Mouse (Mus musculus) cerebral cortex, adult 2 months (tissue): Measurements from ENCODE around the gene Prrt4.

Source experiments
- WGBS: fragments of 180-500 bp; shearing (Covaris S2); methylation state at CpG from one replicate; pipeline ENCODE4 v1.1.7; 2018; 5-methylcytosine and 5-hydroxymethylcytosine counted together

Prrt4 gene

GRCm38 (mm10) chr6:29198309-29199222, 19.2 kb upstream of the Prrt4 start:
- WGBS = 10% methylated on average over 25 of the region's 25 CpGs

- WGBS = 88% methylated on average over 5 of the region's 5 CpGs
Observed at GRCm38 (mm10) chr6:29195846-29196698, 16.7 kb upstream of the Prrt4 start.

- 93% methylated on average over 5 of the region's 5 CpGs for WGBS
Observed at GRCm38 (mm10) chr6:29195146-29195545, 15.8 kb upstream of the Prrt4 start.

GRCm38 (mm10) chr6:29193961-29194750, 14.8 kb upstream of the Prrt4 start:
- 77% methylated on average over 15 of the region's 15 CpGs for WGBS

- 69% methylated on average over 1 of the region's 1 CpGs for WGBS
Observed at GRCm38 (mm10) chr6:29187936-29188335, 8.6 kb upstream of the Prrt4 start.

- 30% methylated on average over 8 of the region's 8 CpGs for WGBS
Observed at GRCm38 (mm10) chr6:29179843-29180242, 459 bp upstream of the Prrt4 start.

- WGBS = 47% methylated on average over 17 of the region's 17 CpGs
Observed at GRCm38 (mm10) chr6:29177901-29178879, 1.2 kb downstream of the Prrt4 start.

GRCm38 (mm10) chr6:29175113-29175512, 4.3 kb downstream of the Prrt4 start:
- 95% methylated on average over 3 of the region's 3 CpGs for WGBS

- WGBS = 63% methylated on average over 7 of the region's 7 CpGs
Observed at GRCm38 (mm10) chr6:29174368-29174767, 5.0 kb downstream of the Prrt4 start.

GRCm38 (mm10) chr6:29170952-29171388, 8.4 kb downstream of the Prrt4 start:
- WGBS = 4% methylated on average over 40 of the region's 40 CpGs

GRCm38 (mm10) chr6:29170063-29170921, 9.1 kb downstream of the Prrt4 start:
- 15% methylated on average over 63 of the region's 63 CpGs for WGBS

- WGBS = 47% methylated on average over 12 of the region's 12 CpGs
Observed at GRCm38 (mm10) chr6:29169675-29170062, 9.7 kb downstream of the Prrt4 start.

- WGBS = 72% methylated on average over 2 of the region's 2 CpGs
Observed at GRCm38 (mm10) chr6:29168871-29169270, 10.5 kb downstream of the Prrt4 start.

GRCm38 (mm10) chr6:29166196-29166595, 13.2 kb downstream of the Prrt4 start:
- 0% methylated on average over 1 of the region's 1 CpGs for WGBS

- 5% methylated on average over 42 of the region's 42 CpGs for WGBS
Observed at GRCm38 (mm10) chr6:29164314-29165244, 14.8 kb downstream of the Prrt4 start, which contains the start of gene Rbm28. Gene Rbm28, minus strand, starts transcription at chr6:29165006.

GRCm38 (mm10) chr6:29161291-29161690, 18.1 kb downstream of the Prrt4 start:
- WGBS = 97% methylated on average over 5 of the region's 5 CpGs

GRCm38 (mm10) chr6:29160786-29161185, 18.6 kb downstream of the Prrt4 start:
- 87% methylated on average over 2 of the region's 2 CpGs for WGBS

- 92% methylated on average over 5 of the region's 5 CpGs for WGBS
Observed at GRCm38 (mm10) chr6:29156326-29156725, 23.1 kb downstream of the Prrt4 start.
